Mouse (Mus musculus): ENCODE measurements around the gene Kif3b.
"Not testable (repeated sequence)": the region's sequence is repeated elsewhere in the genome, so short reads cannot be mapped to it uniquely, and the experiment has no call there.

Gene Kif3b

GRCm38 (mm10) chr2:153290938-153291928, at the start of gene Kif3b:
TSS of gene Kif3b (plus strand) at chr2:153291413.
- peak; percentile 83 for DNase-seq (ENCODE audit: extremely low read depth, insufficient read length, low spot score)

GRCm38 (mm10) chr2:153242156-153242555, 49.1 kb upstream of the Kif3b start:
- no peak for DNase-seq (ENCODE audit: extremely low read depth, insufficient read length, low spot score)

GRCm38 (mm10) chr2:153249751-153250150, 41.5 kb upstream of the Kif3b start:
- no peak for DNase-seq (ENCODE audit: extremely low read depth, insufficient read length, low spot score)

GRCm38 (mm10) chr2:153256604-153257003, 34.6 kb upstream of the Kif3b start:
- no peak for DNase-seq (ENCODE audit: extremely low read depth, insufficient read length, low spot score)

GRCm38 (mm10) chr2:153259030-153259863, 32.0 kb upstream of the Kif3b start:
- no peak for DNase-seq (ENCODE audit: extremely low read depth, insufficient read length, low spot score)

- DNase-seq (ENCODE audit: extremely low read depth, insufficient read length, low spot score) = no peak
Observed at GRCm38 (mm10) chr2:153259864-153260674, 31.1 kb upstream of the Kif3b start.

GRCm38 (mm10) chr2:153263053-153263452, 28.2 kb upstream of the Kif3b start:
- no peak for DNase-seq (ENCODE audit: extremely low read depth, insufficient read length, low spot score)

GRCm38 (mm10) chr2:153267331-153267730, 23.9 kb upstream of the Kif3b start:
- DNase-seq (ENCODE audit: extremely low read depth, insufficient read length, low spot score) = no peak

GRCm38 (mm10) chr2:153270231-153270915, 20.8 kb upstream of the Kif3b start:
- not testable (repeated sequence) for DNase-seq (ENCODE audit: extremely low read depth, insufficient read length, low spot score)

GRCm38 (mm10) chr2:153274200-153274918, 16.9 kb upstream of the Kif3b start:
- not testable (repeated sequence) for DNase-seq (ENCODE audit: extremely low read depth, insufficient read length, low spot score)

- no peak for DNase-seq (ENCODE audit: extremely low read depth, insufficient read length, low spot score)
Observed at GRCm38 (mm10) chr2:153274919-153275247, 16.3 kb upstream of the Kif3b start.

GRCm38 (mm10) chr2:153275577-153275976, 15.6 kb upstream of the Kif3b start:
- not testable (repeated sequence) for DNase-seq (ENCODE audit: extremely low read depth, insufficient read length, low spot score)

GRCm38 (mm10) chr2:153276440-153276839, 14.8 kb upstream of the Kif3b start:
- no peak for DNase-seq (ENCODE audit: extremely low read depth, insufficient read length, low spot score)

- not testable (repeated sequence) for DNase-seq (ENCODE audit: extremely low read depth, insufficient read length, low spot score)
Observed at GRCm38 (mm10) chr2:153276846-153277245, 14.4 kb upstream of the Kif3b start.

- no peak for DNase-seq (ENCODE audit: extremely low read depth, insufficient read length, low spot score)
Observed at GRCm38 (mm10) chr2:153278357-153278756, 12.9 kb upstream of the Kif3b start.

- no peak for DNase-seq (ENCODE audit: extremely low read depth, insufficient read length, low spot score)
Observed at GRCm38 (mm10) chr2:153283919-153284318, 7.3 kb upstream of the Kif3b start.

- DNase-seq (ENCODE audit: extremely low read depth, insufficient read length, low spot score) = no peak
Observed at GRCm38 (mm10) chr2:153286524-153286923, 4.7 kb upstream of the Kif3b start.

- DNase-seq (ENCODE audit: extremely low read depth, insufficient read length, low spot score) = no peak
Observed at GRCm38 (mm10) chr2:153287835-153288234, 3.4 kb upstream of the Kif3b start.

- no peak for DNase-seq (ENCODE audit: extremely low read depth, insufficient read length, low spot score)
Observed at GRCm38 (mm10) chr2:153292305-153292861, 1.2 kb downstream of the Kif3b start.
